Mouse (Mus musculus): ENCODE measurements at regions not wholly inside any gene's neighbourhood (a gene's known extent, or its start where the extent isn't known, plus 50 kb on each side); places are given as distances from the start of the nearest gene placed in this dataset.
A peak's percentile ranks its signal among the peaks of the same experiment; 100 is the strongest.

GRCm38 (mm10) chr16:26276789-26277188 lies 94.9 kb downstream of the Cldn1 start:
- TF ChIP-seq CTCF (IDR thresholded peaks at IDR 0.05; ENCODE audit: low read depth) (no peak), EP300 (IDR thresholded peaks at IDR 0.05; ENCODE audit: low read depth) (no peak)

GRCm38 (mm10) chr16:26252824-26253223 lies 118.8 kb downstream of the Cldn1 start:
- no peak overlapping the region for H3K4me3 ChIP-seq (ENCODE audit: insufficient read depth in 1 of 2, low read depth in 2 of 2, low read length in 2 of 2)
- H3K27me3 ChIP-seq (ENCODE audit: control insufficient read depth, insufficient read depth, low read length): no peaks in the 10 kb centered on the region
- ATAC-seq (ENCODE audit: insufficient read depth) (no peak), DNase-seq (ENCODE audit: low read depth in 3 of 3, low spot score in 3 of 3) (no peak)
- H3K27ac ChIP-seq: no peak overlapping the region
- TF ChIP-seq EP300 (IDR thresholded peaks at IDR 0.05; ENCODE audit: low read depth) (no peak), CTCF (IDR thresholded peaks at IDR 0.05; ENCODE audit: low read depth) (peak; percentile 32; the same call in 1 of the 2 replicates)
- no peaks in the 10 kb centered on the region for H3K9me3 ChIP-seq (ENCODE audit: control insufficient read depth, low read length)
- H3K4me1 ChIP-seq (replicated peaks; ENCODE audit: control insufficient read depth in 2 of 2, insufficient read depth in 2 of 2, low read length in 1 of 2): no peaks in the 10 kb centered on the region
- 51% methylated on average over 2 of the region's 2 CpGs for WGBS (ENCODE audit: insufficient replicate concordance)
- no peaks in the 10 kb centered on the region for H3K36me3 ChIP-seq (replicated peaks; ENCODE audit: control insufficient read depth, insufficient read depth, low read depth)
- no peak overlapping the region for H3K9ac ChIP-seq (replicated peaks)
- H3K4me2 ChIP-seq (ENCODE audit: low read depth): no peak overlapping the region

More at GRCm38 (mm10) chr16:26276789-26277188, 94.9 kb downstream of the Cldn1 start:
- Histone ChIP-seq H3K36me3 (replicated peaks; ENCODE audit: control insufficient read depth, insufficient read depth, low read depth) (no peaks in the 10 kb centered on the region), H3K27ac (no peak overlapping the region), H3K4me3 (ENCODE audit: insufficient read depth in 1 of 2, low read depth in 2 of 2, low read length in 2 of 2) (no peak overlapping the region), H3K9me3 (ENCODE audit: control insufficient read depth, low read length) (no peaks in the 10 kb centered on the region), H3K9ac (replicated peaks) (no peak overlapping the region), H3K4me2 (ENCODE audit: low read depth) (no peak overlapping the region), H3K4me1 (replicated peaks; ENCODE audit: control insufficient read depth in 2 of 2, insufficient read depth in 2 of 2, low read length in 1 of 2) (no peaks in the 10 kb centered on the region), H3K27me3 (ENCODE audit: control insufficient read depth, insufficient read depth, low read length) (no peaks in the 10 kb centered on the region)
- ATAC-seq (ENCODE audit: insufficient read depth) (no peak), DNase-seq (ENCODE audit: low read depth in 3 of 3, low spot score in 3 of 3) (no peak)
- WGBS (ENCODE audit: insufficient replicate concordance): 60% methylated on average over 1 of the region's 1 CpGs

- WGBS (ENCODE audit: insufficient replicate concordance): 42% methylated on average over 5 of the region's 5 CpGs
- ATAC-seq (ENCODE audit: insufficient read depth) (no peak), DNase-seq (ENCODE audit: low read depth in 3 of 3, low spot score in 3 of 3) (no peak)
- Histone ChIP-seq H3K4me3 (ENCODE audit: insufficient read depth in 1 of 2, low read depth in 2 of 2, low read length in 2 of 2) (no peak overlapping the region), H3K9ac (replicated peaks) (no peak overlapping the region), H3K9me3 (ENCODE audit: control insufficient read depth, low read length) (no peaks in the 10 kb centered on the region), H3K36me3 (replicated peaks; ENCODE audit: control insufficient read depth, insufficient read depth, low read depth) (no peaks in the 10 kb centered on the region), H3K27ac (no peak overlapping the region), H3K4me1 (replicated peaks; ENCODE audit: control insufficient read depth in 2 of 2, insufficient read depth in 2 of 2, low read length in 1 of 2) (no peaks in the 10 kb centered on the region), H3K4me2 (ENCODE audit: low read depth) (no peak overlapping the region), H3K27me3 (ENCODE audit: control insufficient read depth, insufficient read depth, low read length) (no peaks in the 10 kb centered on the region)
- no peak for TF ChIP-seq EP300 (IDR thresholded peaks at IDR 0.05; ENCODE audit: low read depth)
- no peak for TF ChIP-seq CTCF (IDR thresholded peaks at IDR 0.05; ENCODE audit: low read depth)
Observed at GRCm38 (mm10) chr16:26251698-26252097, 119.9 kb downstream of the Cldn1 start.

- Histone ChIP-seq H3K4me2 (ENCODE audit: low read depth) (no peak overlapping the region), H3K4me1 (replicated peaks; ENCODE audit: control insufficient read depth in 2 of 2, insufficient read depth in 2 of 2, low read length in 1 of 2) (no peaks in the 10 kb centered on the region), H3K9me3 (ENCODE audit: control insufficient read depth, low read length) (no peaks in the 10 kb centered on the region), H3K36me3 (replicated peaks; ENCODE audit: control insufficient read depth, insufficient read depth, low read depth) (no peaks in the 10 kb centered on the region), H3K9ac (replicated peaks) (no peak overlapping the region), H3K27me3 (ENCODE audit: control insufficient read depth, insufficient read depth, low read length) (no peaks in the 10 kb centered on the region), H3K27ac (no peak overlapping the region), H3K4me3 (ENCODE audit: insufficient read depth in 1 of 2, low read depth in 2 of 2, low read length in 2 of 2) (no peak overlapping the region)
- no peak for ATAC-seq (ENCODE audit: insufficient read depth)
- TF ChIP-seq EP300 (IDR thresholded peaks at IDR 0.05; ENCODE audit: low read depth) (no peak), CTCF (IDR thresholded peaks at IDR 0.05; ENCODE audit: low read depth) (no peak; the same call in 1 of the 2 replicates)
- no peak for DNase-seq (ENCODE audit: low read depth in 3 of 3, low spot score in 3 of 3)
- WGBS (ENCODE audit: insufficient replicate concordance): 53% methylated on average over 2 of the region's 2 CpGs
Observed at GRCm38 (mm10) chr16:26251027-26251426, 120.6 kb downstream of the Cldn1 start.

GRCm38 (mm10) chr16:26248939-26249338 lies 122.7 kb downstream of the Cldn1 start:
- DNase-seq (ENCODE audit: low read depth in 3 of 3, low spot score in 3 of 3): no peak

More at GRCm38 (mm10) chr16:26248939-26249338, 122.7 kb downstream of the Cldn1 start:
- Histone ChIP-seq H3K9ac (replicated peaks) (no peak overlapping the region), H3K27ac (no peak overlapping the region), H3K36me3 (replicated peaks; ENCODE audit: control insufficient read depth, insufficient read depth, low read depth) (no peaks in the 10 kb centered on the region), H3K9me3 (ENCODE audit: control insufficient read depth, low read length) (no peaks in the 10 kb centered on the region), H3K4me3 (ENCODE audit: insufficient read depth in 1 of 2, low read depth in 2 of 2, low read length in 2 of 2) (no peak overlapping the region), H3K4me2 (ENCODE audit: low read depth) (no peak overlapping the region), H3K4me1 (replicated peaks; ENCODE audit: control insufficient read depth in 2 of 2, insufficient read depth in 2 of 2, low read length in 1 of 2) (no peaks in the 10 kb centered on the region), H3K27me3 (ENCODE audit: control insufficient read depth, insufficient read depth, low read length) (no peaks in the 10 kb centered on the region)
- ATAC-seq (ENCODE audit: insufficient read depth): no peak
- TF ChIP-seq EP300 (IDR thresholded peaks at IDR 0.05; ENCODE audit: low read depth): no peak

All from liver, embryonic 14.5 days (tissue).